Mouse (Mus musculus): ENCODE measurements at regions not wholly inside any gene's neighbourhood (a gene's known extent, or its start where the extent isn't known, plus 50 kb on each side); places are given as distances from the start of the nearest gene placed in this dataset.

DNA sequence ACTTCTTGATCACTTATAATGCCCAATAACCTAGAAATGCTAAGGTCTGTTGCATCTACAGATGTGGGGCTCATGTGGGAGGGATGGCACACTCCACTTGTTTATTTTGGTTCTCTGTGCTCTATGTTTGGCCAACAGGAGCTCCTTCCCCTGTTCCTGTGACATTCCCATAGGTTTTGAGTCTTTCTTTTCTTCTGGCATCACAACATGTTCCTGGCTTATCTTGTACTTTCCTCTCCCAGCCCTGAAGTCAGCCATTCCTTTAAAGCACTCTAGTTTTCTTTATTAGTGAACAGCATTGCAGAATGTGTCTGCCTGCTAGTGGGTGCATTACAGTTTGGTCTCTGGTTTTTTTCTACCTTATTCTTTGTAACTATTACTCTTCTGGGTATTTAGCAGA is 92.6 kb upstream of the Stc2 start:
- H3K4me1 ChIP-seq (ENCODE audit: control insufficient read depth, insufficient read depth, low read length): no peaks in the 10 kb centered on the region

DNA sequence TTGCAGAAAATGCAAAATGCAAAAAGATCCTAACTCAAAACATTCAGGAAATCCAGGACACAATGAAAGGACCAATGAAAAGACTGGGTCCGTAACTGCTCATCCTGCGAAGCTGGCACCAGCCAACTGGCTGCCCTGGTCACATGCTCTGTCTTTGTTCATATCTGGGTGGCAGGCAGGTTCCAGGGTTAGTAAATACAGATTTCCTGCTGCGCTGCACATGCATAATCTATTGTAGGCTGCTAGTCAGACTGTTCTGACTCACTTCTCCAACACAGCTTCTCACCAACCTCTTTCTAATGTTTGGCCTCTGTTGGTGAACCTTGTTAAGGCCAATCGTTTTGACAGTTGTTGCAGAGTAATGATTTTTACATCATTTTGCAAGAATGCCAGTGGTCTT is 92.0 kb upstream of the Stc2 start:
- TF ChIP-seq CTCF (IDR thresholded peaks at IDR 0.05; ENCODE audit: insufficient read depth, low read length): no peak
- TF ChIP-seq POLR2A (IDR thresholded peaks at IDR 0.05; ENCODE audit: borderline replicate concordance, extremely low read depth, low read depth, low read length): no peak
- H3K4me1 ChIP-seq (ENCODE audit: control insufficient read depth, insufficient read depth, low read length): no peaks in the 10 kb centered on the region
- DNase-seq: no peak
- WGBS: 59% methylated on average over 4 of the region's 4 CpGs
- no peak overlapping the region for H3K4me3 ChIP-seq (replicated peaks; ENCODE audit: extremely low read depth, low read depth, low read length)

More for the DNA sequence above, 92.6 kb upstream of the Stc2 start:
- DNase-seq: no peak
- H3K4me3 ChIP-seq (replicated peaks; ENCODE audit: extremely low read depth, low read depth, low read length): no peak overlapping the region
- TF ChIP-seq POLR2A (IDR thresholded peaks at IDR 0.05; ENCODE audit: borderline replicate concordance, extremely low read depth, low read depth, low read length) (no peak), CTCF (IDR thresholded peaks at IDR 0.05; ENCODE audit: insufficient read depth, low read length) (no peak)

DNA sequence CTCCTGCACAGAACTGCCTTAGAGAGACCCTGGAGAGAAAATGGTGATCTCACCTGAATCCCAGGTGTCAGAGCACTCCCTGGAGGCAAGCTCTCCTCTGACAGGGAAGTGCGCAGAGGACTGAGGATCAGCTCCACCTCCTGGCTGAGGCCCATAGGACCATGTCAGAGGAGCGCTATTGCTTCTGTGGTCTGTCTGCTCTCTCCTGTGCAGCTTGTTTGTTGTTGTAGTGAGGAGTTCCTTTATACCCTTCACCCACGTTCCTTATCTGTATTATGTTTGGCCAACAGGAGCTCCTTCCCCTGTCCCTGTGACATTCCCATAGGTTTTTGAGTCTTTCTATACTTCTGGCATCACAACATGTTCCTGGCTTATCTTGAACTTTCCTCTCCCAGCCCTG is 91.5 kb upstream of the Stc2 start:
- Histone ChIP-seq H3K4me3 (replicated peaks; ENCODE audit: extremely low read depth, low read depth, low read length) (no peak overlapping the region), H3K4me1 (ENCODE audit: control insufficient read depth, insufficient read depth, low read length) (no peaks in the 10 kb centered on the region)
- 47% methylated on average over 3 of the region's 3 CpGs for WGBS
- no peak for DNase-seq
- TF ChIP-seq POLR2A (IDR thresholded peaks at IDR 0.05; ENCODE audit: borderline replicate concordance, extremely low read depth, low read depth, low read length) (no peak), CTCF (IDR thresholded peaks at IDR 0.05; ENCODE audit: insufficient read depth, low read length) (no peak)

DNA sequence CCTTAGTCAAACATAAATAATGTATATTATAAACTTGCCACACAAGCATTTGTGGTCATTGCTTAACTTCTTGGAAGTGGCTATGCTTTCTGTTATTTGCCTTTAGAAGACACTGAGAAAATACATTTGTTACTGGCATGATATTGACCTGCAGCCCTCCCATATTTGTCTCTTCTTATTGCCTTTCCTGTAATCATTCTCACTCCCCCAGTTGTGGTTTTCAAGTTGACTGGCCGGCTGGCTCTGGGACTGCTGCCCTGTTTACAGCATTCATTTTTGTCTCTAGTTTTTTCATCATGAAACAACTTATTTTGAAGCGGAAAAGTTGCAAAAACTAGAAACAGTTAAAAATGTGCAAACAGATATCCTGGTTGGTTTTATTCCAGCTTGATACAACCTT is 57.5 kb upstream of the Stc2 start:
- Histone ChIP-seq H3K4me1 (ENCODE audit: control insufficient read depth, insufficient read depth, low read length) (no peaks in the 10 kb centered on the region), H3K4me3 (replicated peaks; ENCODE audit: extremely low read depth, low read depth, low read length) (no peak overlapping the region)
- WGBS: 61% methylated on average over 2 of the region's 2 CpGs
- TF ChIP-seq CTCF (IDR thresholded peaks at IDR 0.05; ENCODE audit: insufficient read depth, low read length) (no peak), POLR2A (IDR thresholded peaks at IDR 0.05; ENCODE audit: borderline replicate concordance, extremely low read depth, low read depth, low read length) (no peak)
- no peak for DNase-seq
